Mouse (Mus musculus): Measurements from ENCODE around the gene Exosc5. TPM values are rescaled to one million over a fixed set of nuclear protein-coding genes. Genes with fewer than 3 reads are reported as not detected.

Exosc5 gene
- 35.2 and 35.4 TPM in 2 replicates for polyA plus RNA-seq (2015; fragmentation: Nextera tagmentation; extraction: Ambion mirVana)

DNA sequence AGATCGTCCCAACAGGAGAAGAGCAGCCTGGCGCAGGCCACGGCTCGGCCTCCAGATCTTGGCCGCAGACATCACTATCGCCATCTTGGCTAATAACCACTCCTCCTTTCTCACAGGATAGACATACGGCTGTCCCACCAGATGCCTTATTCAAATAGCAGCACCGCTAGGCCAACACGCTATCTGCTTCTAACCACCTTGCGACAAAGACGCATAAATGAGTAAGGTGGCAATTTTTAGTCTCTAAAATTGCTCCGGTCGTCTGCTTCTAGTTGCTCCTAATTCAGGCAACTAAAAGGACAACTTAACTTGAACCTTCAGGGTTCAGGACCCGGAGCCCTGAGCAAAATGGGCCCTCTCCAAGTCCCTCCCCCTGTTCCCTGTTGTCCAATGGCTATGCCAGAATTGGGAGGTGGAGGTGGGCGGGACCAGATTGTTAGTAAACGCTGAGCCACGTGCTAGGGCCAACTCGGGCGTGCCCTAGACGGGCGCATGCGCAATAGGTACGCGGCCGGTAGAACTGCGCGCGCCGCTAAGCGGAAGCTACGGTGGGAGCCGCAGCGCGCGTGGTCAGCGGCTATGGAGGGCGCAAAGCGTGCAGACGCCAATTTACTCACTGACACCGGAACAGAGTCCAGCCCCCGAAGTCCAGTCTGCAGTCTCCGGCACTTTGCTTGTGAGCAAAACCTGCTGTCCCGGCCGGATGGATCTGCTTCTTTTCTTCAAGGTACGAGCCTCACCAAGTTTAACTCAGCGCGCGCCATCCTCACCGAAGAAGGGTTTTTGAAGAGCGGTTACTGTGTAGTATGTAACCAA is at the start of gene Exosc5, which contains the start of gene Bckdha:
TSS of gene Exosc5 (plus strand) at position 508 of the 816 bp plus-strand sequence.
TSS of gene Bckdha (minus strand) at position 325 of the 816 bp plus-strand sequence.
- Histone ChIP-seq H3K4me2 (ENCODE audit: low read length) (peak within 1 kb of the TSS; percentile 88), H3K9ac (ENCODE audit: low read depth, low read length) (peak within 1 kb of the TSS; percentile 69), H3K4me1 (ENCODE audit: control insufficient read depth, insufficient read depth, low read length) (peaks cover 21% of the 10 kb centered on the region), H3K27ac (ENCODE audit: low read length) (peak within 1 kb of the TSS; percentile 72), H3K36me3 (ENCODE audit: control insufficient read depth, insufficient read depth, low read length) (no peaks in the 10 kb centered on the region), H3K4me3 (ENCODE audit: low read depth, low read length) (peak within 1 kb of the TSS; percentile 67), H3K27me3 (ENCODE audit: control insufficient read depth, insufficient read depth, low read depth, low read length) (no peaks in the 10 kb centered on the region), H3K9me3 (replicated peaks; ENCODE audit: control insufficient read depth, low read length, poor library complexity, severe bottlenecking) (no peaks in the 10 kb centered on the region)
- WGBS: under 1% methylated on average over 50 of the region's 50 CpGs
- ATAC-seq: peak; percentile 98

DNA sequence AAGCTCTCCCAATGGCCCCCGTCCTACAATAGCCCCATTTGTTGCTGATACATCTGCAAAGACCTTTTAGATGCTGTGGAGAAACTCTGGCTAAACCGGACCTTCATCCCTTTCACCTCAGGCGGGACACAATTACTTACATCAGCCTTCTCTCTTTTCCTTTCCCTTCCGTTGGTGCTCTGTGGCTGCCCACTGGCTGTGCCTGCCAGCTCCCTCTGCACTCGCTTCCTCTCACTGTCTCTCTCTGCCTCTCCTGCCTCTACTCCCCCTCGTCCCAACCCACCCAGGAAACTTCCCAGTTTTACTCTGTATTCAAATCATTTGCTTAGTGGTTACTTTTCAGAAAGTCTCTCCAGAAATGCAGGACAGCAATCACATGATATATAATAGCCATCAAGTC is 48.9 kb upstream of the Exosc5 start:
- Histone ChIP-seq H3K4me3 (ENCODE audit: low read depth, low read length) (no peak overlapping the region), H3K36me3 (ENCODE audit: control insufficient read depth, insufficient read depth, low read length) (no peaks in the 10 kb centered on the region), H3K4me1 (ENCODE audit: control insufficient read depth, insufficient read depth, low read length) (no peaks in the 10 kb centered on the region), H3K9ac (ENCODE audit: low read depth, low read length) (no peak overlapping the region), H3K27me3 (ENCODE audit: control insufficient read depth, insufficient read depth, low read depth, low read length) (no peaks in the 10 kb centered on the region), H3K4me2 (ENCODE audit: low read length) (no peak overlapping the region), H3K9me3 (replicated peaks; ENCODE audit: control insufficient read depth, low read length, poor library complexity, severe bottlenecking) (0 out of 2 replicates have a peak, but pooled peaks cover 2% of the 10 kb centered on the region), H3K27ac (ENCODE audit: low read length) (no peak overlapping the region)
- ATAC-seq: no peak
- WGBS: 29% methylated on average over 6 of the region's 6 CpGs

DNA sequence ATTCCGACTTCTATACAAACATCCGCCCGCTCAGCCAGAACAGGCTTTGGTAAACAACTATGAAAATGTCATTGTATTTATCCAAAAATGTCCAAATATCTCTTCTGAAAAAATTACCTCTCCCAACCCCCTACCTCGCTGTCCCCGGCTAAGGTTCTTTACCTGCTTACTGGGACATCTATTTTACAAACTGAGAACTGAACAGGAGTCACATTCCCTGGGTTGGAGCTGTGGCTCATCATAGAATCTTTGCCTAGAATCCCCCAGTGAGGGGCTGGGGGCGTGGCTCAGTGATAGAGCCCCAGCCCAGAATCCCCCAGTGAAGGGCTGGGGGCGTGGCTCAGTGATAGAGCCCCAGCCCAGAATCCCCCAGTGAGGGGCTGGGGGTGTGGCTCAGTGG is 47.5 kb upstream of the Exosc5 start:
- H3K27me3 ChIP-seq (ENCODE audit: control insufficient read depth, insufficient read depth, low read depth, low read length): no peaks in the 10 kb centered on the region
- no peak overlapping the region for H3K9ac ChIP-seq (ENCODE audit: low read depth, low read length)
- H3K27ac ChIP-seq (ENCODE audit: low read length): no peak overlapping the region
- no peaks in the 10 kb centered on the region for H3K36me3 ChIP-seq (ENCODE audit: control insufficient read depth, insufficient read depth, low read length)
- ATAC-seq: no peak
- H3K4me2 ChIP-seq (ENCODE audit: low read length): no peak overlapping the region
- H3K4me1 ChIP-seq (ENCODE audit: control insufficient read depth, insufficient read depth, low read length): no peaks in the 10 kb centered on the region
- 36% methylated on average over 7 of the region's 7 CpGs for WGBS
- 0 out of 2 replicates have a peak, but pooled peaks cover 2% of the 10 kb centered on the region for H3K9me3 ChIP-seq (replicated peaks; ENCODE audit: control insufficient read depth, low read length, poor library complexity, severe bottlenecking)
- H3K4me3 ChIP-seq (ENCODE audit: low read depth, low read length): no peak overlapping the region

DNA sequence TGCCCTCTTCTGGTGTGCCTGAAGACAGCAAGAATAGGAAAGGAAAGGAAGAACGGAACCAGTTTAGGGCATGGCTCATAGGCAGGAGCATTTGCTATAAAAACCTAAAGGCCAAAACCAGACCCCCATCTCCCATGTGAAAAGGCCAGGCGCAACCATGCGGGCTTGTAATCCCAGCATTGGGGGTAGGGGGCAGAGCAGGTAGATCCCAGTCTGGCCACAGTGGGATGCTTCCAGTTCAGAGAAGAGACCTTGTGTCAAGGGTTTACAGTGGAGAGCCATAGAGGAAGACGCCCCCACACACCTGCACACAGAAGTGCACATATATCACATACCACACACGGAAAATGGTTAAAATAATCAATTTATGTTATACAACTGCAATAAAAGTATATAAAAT is 44.9 kb upstream of the Exosc5 start:
- Histone ChIP-seq H3K9ac (ENCODE audit: low read depth, low read length) (no peak overlapping the region), H3K4me2 (ENCODE audit: low read length) (no peak overlapping the region), H3K27ac (ENCODE audit: low read length) (no peak overlapping the region), H3K36me3 (ENCODE audit: control insufficient read depth, insufficient read depth, low read length) (no peaks in the 10 kb centered on the region), H3K4me3 (ENCODE audit: low read depth, low read length) (no peak overlapping the region), H3K9me3 (replicated peaks; ENCODE audit: control insufficient read depth, low read length, poor library complexity, severe bottlenecking) (no peaks in the 10 kb centered on the region), H3K27me3 (ENCODE audit: control insufficient read depth, insufficient read depth, low read depth, low read length) (no peaks in the 10 kb centered on the region), H3K4me1 (ENCODE audit: control insufficient read depth, insufficient read depth, low read length) (no peaks in the 10 kb centered on the region)
- no peak for ATAC-seq
- WGBS: 92% methylated on average over 5 of the region's 5 CpGs

DNA sequence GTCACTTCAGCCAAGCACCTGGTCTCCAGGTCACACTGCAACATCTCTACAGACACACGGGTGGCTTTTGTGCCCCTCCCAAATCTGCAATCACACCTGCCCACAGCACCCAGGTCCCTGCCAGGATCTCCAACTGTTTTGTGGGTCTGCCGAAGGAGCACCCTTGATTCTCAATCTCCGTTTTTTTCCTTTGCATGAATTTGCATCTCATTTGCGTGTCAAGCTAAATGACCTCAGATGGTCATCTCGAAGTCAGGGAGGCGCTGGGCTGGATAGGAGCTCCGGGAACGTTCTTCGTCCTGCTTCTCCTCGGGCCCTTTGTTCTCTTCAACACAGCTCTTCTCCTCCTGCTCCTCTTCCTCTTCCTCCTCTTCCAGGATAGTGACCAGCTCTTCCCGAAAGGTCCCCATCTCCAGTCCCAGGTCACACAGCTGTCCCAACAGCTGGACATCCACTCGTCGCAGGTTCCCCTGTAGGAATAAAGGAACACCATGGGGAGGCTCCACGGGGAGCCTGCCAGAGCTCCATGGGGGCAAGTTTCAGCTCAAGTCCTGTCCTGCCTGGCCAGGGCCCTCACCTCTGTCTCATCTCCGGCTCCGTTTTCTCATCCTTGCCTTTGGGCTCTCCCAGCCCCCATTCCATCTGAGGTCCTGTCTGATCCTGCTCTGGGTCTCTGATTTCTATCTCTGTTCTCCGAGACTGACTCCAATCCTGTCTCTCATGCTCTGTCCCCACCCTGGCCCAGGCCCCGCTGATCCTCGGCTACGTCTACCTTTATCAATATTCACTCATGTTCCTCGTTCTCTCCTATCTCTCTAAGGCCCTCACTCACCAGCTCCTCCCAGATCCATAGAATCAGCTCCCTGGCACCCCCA is 43.9 kb upstream of the Exosc5 start:
- Histone ChIP-seq H3K4me2 (ENCODE audit: low read length) (no peak overlapping the region), H3K27ac (ENCODE audit: low read length) (no peak overlapping the region), H3K9ac (ENCODE audit: low read depth, low read length) (no peak overlapping the region), H3K27me3 (ENCODE audit: control insufficient read depth, insufficient read depth, low read depth, low read length) (no peaks in the 10 kb centered on the region), H3K9me3 (replicated peaks; ENCODE audit: control insufficient read depth, low read length, poor library complexity, severe bottlenecking) (no peaks in the 10 kb centered on the region), H3K4me3 (ENCODE audit: low read depth, low read length) (no peak overlapping the region), H3K4me1 (ENCODE audit: control insufficient read depth, insufficient read depth, low read length) (peaks cover 5% of the 10 kb centered on the region), H3K36me3 (ENCODE audit: control insufficient read depth, insufficient read depth, low read length) (no peaks in the 10 kb centered on the region)
- WGBS: 73% methylated on average over 21 of the region's 21 CpGs
- no peak for ATAC-seq

DNA sequence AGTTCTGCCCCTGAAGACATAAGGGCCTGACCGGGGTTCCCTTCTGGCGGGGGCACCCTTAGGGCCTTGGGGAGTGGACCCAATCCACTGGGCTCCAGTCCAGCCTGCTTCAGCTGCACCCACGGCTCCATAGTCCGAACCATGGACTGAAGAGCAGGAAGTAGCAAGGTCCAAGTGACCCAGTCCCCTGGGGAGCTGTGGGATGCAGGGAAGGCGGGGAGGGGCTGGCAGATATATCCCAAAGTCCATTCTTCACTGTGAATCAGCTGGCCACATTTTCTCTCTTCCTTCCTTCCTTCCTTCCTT is 43.3 kb upstream of the Exosc5 start, which contains the start of gene Erich4:
TSS of gene Erich4 (minus strand) at position 187 of the 306 bp plus-strand sequence.
- Histone ChIP-seq H3K9ac (ENCODE audit: low read depth, low read length) (no peak within 1 kb of the TSS), H3K27ac (ENCODE audit: low read length) (no peak within 1 kb of the TSS), H3K4me3 (ENCODE audit: low read depth, low read length) (no peak within 1 kb of the TSS), H3K36me3 (ENCODE audit: control insufficient read depth, insufficient read depth, low read length) (no peaks in the 10 kb centered on the region), H3K9me3 (replicated peaks; ENCODE audit: control insufficient read depth, low read length, poor library complexity, severe bottlenecking) (no peaks in the 10 kb centered on the region), H3K27me3 (ENCODE audit: control insufficient read depth, insufficient read depth, low read depth, low read length) (no peaks in the 10 kb centered on the region), H3K4me1 (ENCODE audit: control insufficient read depth, insufficient read depth, low read length) (peaks cover 6% of the 10 kb centered on the region), H3K4me2 (ENCODE audit: low read length) (no peak within 1 kb of the TSS)
- no peak for ATAC-seq
- WGBS: 90% methylated on average over 5 of the region's 5 CpGs

DNA sequence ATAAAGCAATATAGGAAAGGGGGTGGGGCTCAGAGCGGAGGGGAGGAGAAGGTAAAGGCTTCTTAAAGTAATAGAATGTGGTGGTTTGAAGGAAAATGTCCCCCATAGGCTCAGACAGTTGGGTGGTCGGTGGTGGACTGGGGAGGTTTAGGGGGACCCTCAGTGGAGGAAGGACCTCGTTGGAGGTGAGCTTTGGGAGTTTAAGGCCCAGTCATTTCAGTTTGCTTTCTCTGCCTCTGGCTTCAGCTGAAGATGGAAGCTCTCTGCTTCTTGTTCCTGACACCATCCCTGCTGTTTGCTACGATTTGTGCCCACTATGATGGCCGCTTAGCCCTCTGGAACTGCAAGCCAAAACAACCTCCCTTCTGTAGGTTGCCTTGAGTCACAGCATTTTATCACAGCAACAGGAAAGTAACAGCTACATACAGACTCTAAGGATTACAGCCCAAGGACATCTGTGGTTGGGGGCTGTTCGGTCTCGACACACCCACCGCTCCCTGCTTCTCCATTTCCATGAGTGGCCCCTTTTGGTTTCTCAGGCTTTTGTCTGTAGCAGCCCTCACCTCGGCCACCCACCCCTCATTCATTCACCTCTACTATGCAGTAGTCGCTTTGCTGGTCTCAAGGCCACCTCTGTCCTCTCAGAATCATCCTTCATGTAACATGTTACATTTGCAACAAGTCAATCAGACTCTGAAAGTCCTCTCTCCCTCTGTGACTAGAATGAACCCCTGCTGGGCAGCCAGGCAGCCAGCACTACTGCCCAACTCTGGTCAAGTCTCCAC is 41.4 kb upstream of the Exosc5 start:
- no peaks in the 10 kb centered on the region for H3K36me3 ChIP-seq (ENCODE audit: control insufficient read depth, insufficient read depth, low read length)
- H3K9me3 ChIP-seq (replicated peaks; ENCODE audit: control insufficient read depth, low read length, poor library complexity, severe bottlenecking): no peaks in the 10 kb centered on the region
- no peak overlapping the region for H3K4me3 ChIP-seq (ENCODE audit: low read depth, low read length)
- H3K4me1 ChIP-seq (ENCODE audit: control insufficient read depth, insufficient read depth, low read length): peaks cover 6% of the 10 kb centered on the region
- H3K9ac ChIP-seq (ENCODE audit: low read depth, low read length): no peak overlapping the region
- H3K4me2 ChIP-seq (ENCODE audit: low read length): no peak overlapping the region
- ATAC-seq: no peak
- no peak overlapping the region for H3K27ac ChIP-seq (ENCODE audit: low read length)
- WGBS: 86% methylated on average over 10 of the region's 10 CpGs
- H3K27me3 ChIP-seq (ENCODE audit: control insufficient read depth, insufficient read depth, low read depth, low read length): no peaks in the 10 kb centered on the region

DNA sequence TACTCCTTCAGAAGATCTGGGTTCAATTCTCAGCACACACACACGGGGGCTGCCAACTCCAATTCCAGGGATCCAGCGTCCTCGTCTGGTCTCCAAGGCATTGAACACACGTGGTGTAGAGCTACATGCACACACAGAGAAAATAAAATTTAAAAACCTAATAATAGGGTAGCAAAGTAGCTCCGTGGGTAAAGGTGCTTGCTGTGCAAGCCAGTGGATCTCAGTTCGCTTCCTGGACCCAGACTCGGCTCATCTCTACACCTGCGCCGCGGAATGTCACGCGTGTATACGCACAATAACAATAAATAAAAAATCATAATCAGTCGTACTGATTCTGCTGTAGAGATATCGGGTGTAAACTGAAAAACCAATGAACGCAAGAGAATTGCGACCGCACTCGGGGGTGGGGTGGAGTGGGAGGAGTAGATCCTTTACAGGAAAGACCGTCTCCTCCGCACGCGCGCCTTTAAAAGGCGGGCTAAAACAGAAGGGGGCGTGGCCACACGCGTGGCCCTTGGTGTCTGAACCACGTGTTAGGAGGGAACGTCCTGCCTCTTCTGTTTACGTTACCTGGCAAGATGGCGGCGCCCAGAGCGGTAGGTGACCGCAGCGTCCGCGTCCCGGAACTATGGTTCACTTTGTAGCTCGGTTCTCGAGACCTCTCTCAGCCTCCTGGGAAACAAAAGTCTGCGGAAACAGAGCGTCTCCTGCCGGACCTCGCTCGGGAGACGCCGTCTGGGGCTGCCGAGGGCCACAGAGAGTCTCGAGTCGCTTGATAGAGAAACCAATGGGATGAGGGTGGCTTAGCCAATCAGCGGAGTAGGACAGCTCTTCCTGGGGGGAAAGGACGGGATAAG is 39.9 kb upstream of the Exosc5 start, which contains the start of gene Dmac2:
TSS of gene Dmac2 (plus strand) at position 550 of the 857 bp plus-strand sequence.
- Histone ChIP-seq H3K4me2 (ENCODE audit: low read length) (peak within 1 kb of the TSS; percentile 71), H3K4me3 (ENCODE audit: low read depth, low read length) (peak within 1 kb of the TSS; percentile 58), H3K27ac (ENCODE audit: low read length) (peak within 1 kb of the TSS; percentile 68; the same call in 1 of the 2 replicates), H3K27me3 (ENCODE audit: control insufficient read depth, insufficient read depth, low read depth, low read length) (no peaks in the 10 kb centered on the region), H3K36me3 (ENCODE audit: control insufficient read depth, insufficient read depth, low read length) (no peaks in the 10 kb centered on the region; the same call in none of the 2 replicates), H3K9ac (ENCODE audit: low read depth, low read length) (peak within 1 kb of the TSS; percentile 68), H3K4me1 (ENCODE audit: control insufficient read depth, insufficient read depth, low read length) (peaks cover 6% of the 10 kb centered on the region), H3K9me3 (replicated peaks; ENCODE audit: control insufficient read depth, low read length, poor library complexity, severe bottlenecking) (no peaks in the 10 kb centered on the region)
- ATAC-seq: peak; percentile 95
- WGBS: under 1% methylated on average over 53 of the region's 53 CpGs

Data from midbrain, embryonic 16.5 days (tissue).